Mouse (Mus musculus) stomach, embryonic 15.5 days (tissue): Measurements from ENCODE around the gene Cyth3. TPM values are rescaled to one million over a fixed set of nuclear protein-coding genes. Genes with fewer than 3 reads are reported as not detected.

ENCODE experiments used
- ATAC-seq: fragments of 200-750 bp; cut with Nextera tagmentation; 2 replicates; pipeline ENCODE4 v1.8.0; 2017; ENCODE audit warnings: low read depth, moderate number of reproducible peaks, moderate TSS enrichment; ENCODE audit not compliant: insufficient read depth, low FRiP score
- H3K27ac ChIP-seq: fragments of 300-500 bp; sonication (generic); 2 replicates; pipeline ENCODE4 v1.5.1; 2015; ENCODE audit warnings: mild to moderate bottlenecking, inconsistent platforms
- H3K27me3 ChIP-seq: fragments of 300-500 bp; sonication (generic); replicated peaks from 2 replicates; pipeline ENCODE4 v1.6.1; 2015; ENCODE audit warnings: inconsistent platforms
- H3K36me3 ChIP-seq: fragments of 300-500 bp; sonication (generic); 2 replicates; pipeline ENCODE4 v1.6.1; 2015; ENCODE audit warnings: inconsistent platforms
- H3K4me1 ChIP-seq: fragments of 300-500 bp; sonication (generic); 2 replicates; pipeline ENCODE4 v1.6.1; 2015; ENCODE audit warnings: inconsistent platforms
- H3K4me2 ChIP-seq: fragments of 300-500 bp; sonication (generic); 2 replicates; pipeline ENCODE4 v1.6.1; 2015; ENCODE audit warnings: mild to moderate bottlenecking, inconsistent platforms
- H3K4me3 ChIP-seq: fragments of 300-500 bp; sonication (generic); replicated peaks from 2 replicates; pipeline ENCODE4 v1.5.1; 2015; ENCODE audit warnings: inconsistent platforms
- H3K9ac ChIP-seq: fragments of 300-500 bp; sonication (generic); 2 replicates; pipeline ENCODE4 v1.6.1; 2015; ENCODE audit warnings: inconsistent platforms
- H3K9me3 ChIP-seq: fragments of 300-500 bp; sonication (generic); 2 replicates; pipeline ENCODE4 v1.6.1; 2016; ENCODE audit warnings: inconsistent platforms
- WGBS: fragments of 180-500 bp; shearing (Covaris S2); methylation state at CpG from one replicate; pipeline ENCODE4 v1.1.7; 2015; 5-methylcytosine and 5-hydroxymethylcytosine counted together
- polyA plus RNA-seq: library from polyadenylated mRNA; unstranded; fragments of >200 nt; fragmentation: Nextera tagmentation; extraction: Ambion mirVana; gene quantifications from 2 replicates; pipeline ENCODE4 v1.2.1, GENCODE M21; 2015

Gene Cyth3
- polyA plus RNA-seq, 1 experiment from 2014 or later = 53.9 TPM

- no peaks in the 10 kb centered on the region for H3K9me3 ChIP-seq
- H3K27me3 ChIP-seq = no peaks in the 10 kb centered on the region
- peak overlapping the region; percentile 75 for H3K4me2 ChIP-seq
- under 1% methylated on average over 62 of the region's 82 CpGs for WGBS
- peak overlapping the region; percentile 86 for H3K9ac ChIP-seq
- peak overlapping the region; percentile 78 for H3K4me3 ChIP-seq
- H3K27ac ChIP-seq = peak overlapping the region; percentile 88
- ATAC-seq = peak; percentile 15
- no peaks in the 10 kb centered on the region for H3K36me3 ChIP-seq
- peaks cover 6% of the 10 kb centered on the region; the same call in 1 of the 2 replicates for H3K4me1 ChIP-seq
Measured at GRCm38 (mm10) chr5:143731483-143732112, 109.4 kb downstream of the Cyth3 start.

- Histone ChIP-seq H3K27ac (peak within 1 kb of the TSS; percentile 88), H3K4me1 (peaks cover 6% of the 10 kb centered on the region; the same call in 1 of the 2 replicates), H3K36me3 (no peaks in the 10 kb centered on the region), H3K27me3 (no peaks in the 10 kb centered on the region), H3K9me3 (no peaks in the 10 kb centered on the region), H3K9ac (peak within 1 kb of the TSS; percentile 86), H3K4me3 (peak within 1 kb of the TSS; percentile 78), H3K4me2 (peak within 1 kb of the TSS; percentile 75)
- WGBS = under 1% methylated on average over 73 of the region's 82 CpGs
- peak; percentile 99 for ATAC-seq
Measured at GRCm38 (mm10) chr5:143732180-143732891, 110.1 kb downstream of the Cyth3 start, which contains the start of gene Usp42. Usp42 (minus strand) TSS chr5:143732280.

GRCm38 (mm10) chr5:143749630-143750208 lies 127.5 kb downstream of the Cyth3 start:
- Histone ChIP-seq H3K4me2 (no peak overlapping the region), H3K4me1 (no peaks in the 10 kb centered on the region), H3K4me3 (no peak overlapping the region), H3K27ac (no peak overlapping the region), H3K36me3 (no peaks in the 10 kb centered on the region), H3K9me3 (no peaks in the 10 kb centered on the region), H3K9ac (no peak overlapping the region), H3K27me3 (no peaks in the 10 kb centered on the region)
- ATAC-seq = no peak
- WGBS = 68% methylated on average over 2 of the region's 2 CpGs

- no peaks in the 10 kb centered on the region for H3K36me3 ChIP-seq
- 90% methylated on average over 9 of the region's 9 CpGs for WGBS
- H3K27ac ChIP-seq = no peak overlapping the region
- H3K4me2 ChIP-seq = no peak overlapping the region
- H3K4me3 ChIP-seq = no peak overlapping the region
- H3K4me1 ChIP-seq = 0 out of 2 replicates have a peak, but pooled peaks cover 3% of the 10 kb centered on the region
- no peaks in the 10 kb centered on the region for H3K9me3 ChIP-seq
- no peak overlapping the region for H3K9ac ChIP-seq
- ATAC-seq = no peak
- no peaks in the 10 kb centered on the region for H3K27me3 ChIP-seq
Measured at GRCm38 (mm10) chr5:143755529-143756141, 133.4 kb downstream of the Cyth3 start.

- peak; percentile 94 for ATAC-seq
- whole genome bisulfite sequencing = 20% methylated on average over 28 of the region's 28 CpGs
- Histone ChIP-seq H3K4me2 (peak overlapping the region; percentile 59), H3K9me3 (no peaks in the 10 kb centered on the region), H3K27ac (no peak overlapping the region), H3K9ac (peak overlapping the region; percentile 6; the same call in 1 of the 2 replicates), H3K4me1 (0 out of 2 replicates have a peak, but pooled peaks cover 3% of the 10 kb centered on the region), H3K36me3 (no peaks in the 10 kb centered on the region), H3K27me3 (no peaks in the 10 kb centered on the region), H3K4me3 (peak overlapping the region; percentile 48)
Measured at GRCm38 (mm10) chr5:143757755-143758443, 135.7 kb downstream of the Cyth3 start.

GRCm38 (mm10) chr5:143759554-143759953 lies 137.3 kb downstream of the Cyth3 start:
- Histone ChIP-seq H3K4me3 (no peak overlapping the region), H3K27ac (no peak overlapping the region), H3K36me3 (no peaks in the 10 kb centered on the region), H3K9ac (no peak overlapping the region), H3K4me2 (no peak overlapping the region), H3K4me1 (0 out of 2 replicates have a peak, but pooled peaks cover 3% of the 10 kb centered on the region), H3K27me3 (no peaks in the 10 kb centered on the region), H3K9me3 (no peaks in the 10 kb centered on the region)
- no peak for ATAC-seq
- 80% methylated on average over 8 of the region's 8 CpGs for WGBS

Other genes starting within 250 kb of the Cyth3 start
- gene Kdelr2, start 218.6 kb upstream of the Cyth3 start, polyA plus RNA-seq = 357 and 384 TPM in 2 replicates
- gene Daglb, start 157.9 kb upstream of the Cyth3 start, polyA plus RNA-seq = 10.4 and 11.3 TPM in 2 replicates
- 425 and 464 TPM in 2 replicates for gene Rac1, start 94.4 kb upstream of the Cyth3 start, polyA plus RNA-seq
- 17.2 and 18.4 TPM in 2 replicates for gene Usp42, start 109.8 kb downstream of the Cyth3 start, polyA plus RNA-seq
- 34.3 and 36.1 TPM in 2 replicates for gene Eif2ak1, start 195.3 kb downstream of the Cyth3 start, polyA plus RNA-seq